Mouse (Mus musculus) midbrain, postnatal 0 days (tissue): ENCODE data around the gene Ppm1a. TPM values are rescaled to one million over a fixed set of nuclear protein-coding genes. Genes with fewer than 3 reads are reported as not detected.
A peak's percentile ranks its signal among the peaks of the same experiment; 100 is the strongest.

Source experiments
- ATAC-seq: fragments of 200-750 bp; cut with Nextera tagmentation; 2 replicates; pipeline ENCODE4 v1.8.0; 2017; ENCODE audit warnings: moderate number of reproducible peaks, mild to moderate bottlenecking, moderate TSS enrichment, moderate library complexity; ENCODE audit not compliant: low FRiP score
- DNase-seq: peaks from one replicate; pipeline ENCODE4 v3.0.0-alpha.2; 2015; ENCODE audit warnings: low spot score
- H3K27ac ChIP-seq: fragments of 300-500 bp; sonication (generic); 2 replicates; pipeline ENCODE4 v1.5.1; 2014; ENCODE audit warnings: low read depth, mild to moderate bottlenecking, low read length, mixed read lengths
- H3K27me3 ChIP-seq: fragments of 300-500 bp; sonication (generic); 2 replicates; pipeline ENCODE4 v1.6.1; 2014; ENCODE audit warnings: low read length, control low read depth, mixed read lengths; ENCODE audit not compliant: insufficient read depth
- H3K36me3 ChIP-seq: fragments of 300-500 bp; sonication (generic); 2 replicates; pipeline ENCODE4 v1.6.1; 2014; ENCODE audit warnings: low read length, control low read depth, mixed read lengths; ENCODE audit not compliant: insufficient read depth
- H3K4me1 ChIP-seq: fragments of 300-500 bp; sonication (generic); 2 replicates; pipeline ENCODE4 v1.6.1; 2014; ENCODE audit warnings: mild to moderate bottlenecking, control low read depth, antibody characterized with exemption, low read length, mixed read lengths; ENCODE audit not compliant: insufficient read depth
- H3K4me2 ChIP-seq: fragments of 300-500 bp; sonication (generic); 2 replicates; pipeline ENCODE4 v1.6.1; 2014; ENCODE audit warnings: low read depth, mild to moderate bottlenecking, low read length, mixed read lengths; ENCODE audit not compliant: poor library complexity, severe bottlenecking
- H3K4me3 ChIP-seq: fragments of 300-500 bp; sonication (generic); 2 replicates; pipeline ENCODE4 v1.5.1; 2014; ENCODE audit warnings: low read depth, mild to moderate bottlenecking, low read length, moderate library complexity
- H3K9ac ChIP-seq: fragments of 300-500 bp; sonication (generic); replicated peaks from 2 replicates; pipeline ENCODE4 v1.6.1; 2014; ENCODE audit warnings: mild to moderate bottlenecking, low read length, moderate library complexity, mixed read lengths; ENCODE audit not compliant: poor library complexity, severe bottlenecking
- H3K9me3 ChIP-seq: fragments of 300-500 bp; sonication (generic); 2 replicates; pipeline ENCODE4 v1.6.1; 2016; ENCODE audit warnings: low read length, control low read depth
- CTCF ChIP-seq: IDR thresholded peaks from 2 replicates; pipeline ENCODE4 v1.5.1; 2016; ENCODE audit warnings: antibody characterized with exemption, mild to moderate bottlenecking
- WGBS: fragments of 180-500 bp; shearing (Covaris S2); extraction: QIAGEN DNeasy Blood & Tissue Kit; methylation state at CpG from one replicate; pipeline ENCODE4 v1.1.7; 2014; 5-methylcytosine and 5-hydroxymethylcytosine counted together
- polyA plus RNA-seq: library from polyadenylated mRNA; unstranded; fragments of >200 nt; fragmentation: Nextera tagmentation; extraction: Ambion mirVana; gene quantifications from 2 replicates; pipeline ENCODE4 v1.2.1, GENCODE M21; 2015
- total RNA-seq: library from RNA; depleted of rRNA; stranded (reverse); fragments of >200 nt; gene quantifications from 2 replicates; pipeline ENCODE4 v1.2.3, GENCODE M21; 2014

Ppm1a gene
- total and polyA plus RNA-seq, 2 experiments from 2014 or later = 79.3 to 170 TPM

- no peak overlapping the region for H3K4me3 ChIP-seq
- no peak overlapping the region for H3K9ac ChIP-seq
- TF ChIP-seq CTCF = no peak
- no peak overlapping the region for H3K4me2 ChIP-seq
- WGBS = 75% methylated on average over 3 of the region's 3 CpGs
- no peaks in the 10 kb centered on the region for H3K9me3 ChIP-seq
- H3K4me1 ChIP-seq = no peaks in the 10 kb centered on the region
- H3K36me3 ChIP-seq = no peaks in the 10 kb centered on the region
- no peak for DNase-seq
- H3K27ac ChIP-seq = no peak overlapping the region
- H3K27me3 ChIP-seq = no peaks in the 10 kb centered on the region
- no peak for ATAC-seq
Measured at GRCm38 (mm10) chr12:72811588-72811987, 54.3 kb downstream of the Ppm1a start.

DNA sequence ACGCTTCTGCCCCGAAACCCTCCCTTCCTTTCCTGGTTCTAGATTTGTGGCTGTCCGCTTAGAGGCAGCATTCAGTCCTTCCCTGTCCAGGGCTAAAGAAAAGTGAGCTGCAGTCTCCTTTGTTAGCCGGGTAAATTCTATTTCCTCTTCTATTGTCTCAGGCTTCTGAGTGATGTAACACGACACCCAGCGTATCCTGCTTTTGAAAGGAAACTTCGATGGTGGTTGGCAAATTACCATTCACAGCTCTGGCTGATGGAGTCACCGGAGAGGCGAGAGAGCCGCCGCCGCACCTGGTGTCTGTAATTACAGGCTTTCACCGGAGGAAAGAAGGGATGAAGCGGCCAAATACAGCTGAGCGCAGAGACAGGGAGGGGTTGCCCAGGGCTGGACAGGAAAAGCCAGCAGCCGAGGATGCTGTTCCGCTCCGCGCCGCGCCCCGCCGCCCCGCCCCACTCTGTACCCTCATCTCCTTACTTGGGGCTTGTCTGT is 63.7 kb downstream of the Ppm1a start:
- DNase-seq (peak; percentile 61), ATAC-seq (peak; percentile 79)
- Histone ChIP-seq H3K9ac (peak overlapping the region; percentile 50), H3K27me3 (no peaks in the 10 kb centered on the region), H3K4me2 (peak overlapping the region; percentile 62), H3K9me3 (no peaks in the 10 kb centered on the region), H3K4me3 (peak overlapping the region; percentile 37), H3K36me3 (no peaks in the 10 kb centered on the region), H3K4me1 (no peaks in the 10 kb centered on the region), H3K27ac (peak overlapping the region; percentile 62)
- under 1% methylated on average over 24 of the region's 24 CpGs for WGBS
- no peak for TF ChIP-seq CTCF

- Histone ChIP-seq H3K4me3 (peak overlapping the region; percentile 37), H3K4me2 (peak overlapping the region; percentile 62), H3K9ac (no peak overlapping the region), H3K9me3 (no peaks in the 10 kb centered on the region), H3K27me3 (no peaks in the 10 kb centered on the region), H3K27ac (0 out of 2 replicates have a peak overlapping the region, but pooled peaks have one; percentile 62), H3K36me3 (no peaks in the 10 kb centered on the region), H3K4me1 (no peaks in the 10 kb centered on the region)
- 34% methylated on average over 6 of the region's 6 CpGs for WGBS
- TF ChIP-seq CTCF = no peak
- DNase-seq (no peak), ATAC-seq (no peak)
Measured at GRCm38 (mm10) chr12:72821589-72821988, 64.3 kb downstream of the Ppm1a start.

DNA sequence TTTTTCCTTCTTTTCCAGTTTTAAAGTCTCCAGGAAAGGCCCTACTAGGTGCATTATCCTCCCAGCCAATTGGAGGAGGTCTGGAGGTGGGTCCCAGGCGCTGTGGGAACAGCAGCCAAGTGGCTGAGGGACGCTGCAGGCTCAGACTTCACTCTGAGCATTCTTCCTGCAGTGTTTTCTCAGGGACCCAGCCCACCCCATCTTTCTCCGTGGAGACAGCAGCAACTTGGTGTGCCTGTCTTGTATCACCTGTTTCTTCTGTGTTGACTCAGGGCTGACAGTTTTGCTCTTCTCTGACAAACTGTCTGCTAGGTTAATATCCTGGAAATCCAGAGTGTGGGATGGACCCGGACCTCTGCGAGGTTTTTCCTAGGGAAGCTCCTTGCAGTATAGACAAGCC is 68.4 kb downstream of the Ppm1a start:
- Histone ChIP-seq H3K27me3 (no peaks in the 10 kb centered on the region), H3K36me3 (no peaks in the 10 kb centered on the region), H3K27ac (no peak overlapping the region), H3K4me3 (no peak overlapping the region), H3K9ac (no peak overlapping the region), H3K4me2 (no peak overlapping the region), H3K9me3 (no peaks in the 10 kb centered on the region), H3K4me1 (no peaks in the 10 kb centered on the region)
- DNase-seq (no peak), ATAC-seq (no peak)
- 50% methylated on average over 5 of the region's 5 CpGs for WGBS
- TF ChIP-seq CTCF = no peak

- TF ChIP-seq CTCF = no peak
- Histone ChIP-seq H3K9me3 (no peaks in the 10 kb centered on the region), H3K27me3 (peaks cover 3% of the 10 kb centered on the region; the same call in 1 of the 2 replicates), H3K4me3 (no peak overlapping the region), H3K36me3 (no peaks in the 10 kb centered on the region), H3K27ac (no peak overlapping the region), H3K9ac (no peak overlapping the region), H3K4me2 (no peak overlapping the region), H3K4me1 (no peaks in the 10 kb centered on the region; the same call in 1 of the 2 replicates)
- ATAC-seq (no peak), DNase-seq (no peak)
- 79% methylated on average over 9 of the region's 9 CpGs for WGBS
Measured at GRCm38 (mm10) chr12:72828846-72829556, 71.7 kb downstream of the Ppm1a start.

DNA sequence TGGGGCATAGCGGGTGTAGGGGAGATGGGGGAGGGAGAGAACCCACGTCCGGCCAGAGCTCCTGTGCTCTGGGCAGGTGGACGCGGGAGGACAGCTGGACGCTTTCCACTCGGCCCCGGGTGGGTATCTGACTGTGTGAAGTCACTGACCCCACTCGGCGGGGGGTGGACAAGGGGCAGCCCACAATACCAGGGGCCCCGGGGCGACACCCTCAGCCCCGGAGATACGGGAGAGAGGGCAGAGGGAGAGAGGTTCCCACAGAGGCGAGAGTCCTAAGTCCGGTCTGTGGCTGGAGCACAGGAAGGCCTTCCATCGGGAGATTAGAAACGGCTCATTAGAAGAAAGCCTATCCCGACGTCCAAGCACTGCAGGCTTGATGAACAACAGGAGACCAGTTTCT is 72.5 kb downstream of the Ppm1a start:
- no peak overlapping the region for H3K4me2 ChIP-seq
- H3K9ac ChIP-seq = no peak overlapping the region
- WGBS = 42% methylated on average over 20 of the region's 20 CpGs
- no peak for DNase-seq
- no peaks in the 10 kb centered on the region for H3K9me3 ChIP-seq
- H3K4me3 ChIP-seq = no peak overlapping the region
- no peak overlapping the region for H3K27ac ChIP-seq
- no peak for TF ChIP-seq CTCF
- no peak for ATAC-seq
- H3K27me3 ChIP-seq = peaks cover 3% of the 10 kb centered on the region; the same call in 1 of the 2 replicates
- H3K36me3 ChIP-seq = no peaks in the 10 kb centered on the region
- H3K4me1 ChIP-seq = no peaks in the 10 kb centered on the region; the same call in 1 of the 2 replicates
